Mouse (Mus musculus): ENCODE measurements around the gene Mcrip1. TPM values are rescaled to one million over a fixed set of nuclear protein-coding genes. Genes with fewer than 3 reads are reported as not detected.
"Not testable (repeated sequence)": the region's sequence is repeated elsewhere in the genome, so short reads cannot be mapped to it uniquely, and the experiment has no call there.

Gene Mcrip1
- total RNA-seq (2021): 10 to 100 TPM; 18.4 to 22.7 TPM
- long read RNA-seq, experiment 1, transcript Mcrip1-201 (5 exons, 1,205 nt): major isoform, 41 of 46 reads
- long read RNA-seq, experiment 1, partial matches to known transcripts: 0 of 46 reads
- long read RNA-seq, experiment 1, other reads (novel, unspliced or antisense): 4 of 46 reads
- long read RNA-seq, experiment 2, transcript Mcrip1-201 (5 exons, 1,205 nt): major isoform, 37 of 43 reads
- long read RNA-seq, experiment 2, partial matches to known transcripts: 2 of 43 reads
- long read RNA-seq, experiment 2, other reads (novel, unspliced or antisense): 4 of 43 reads

DNA sequence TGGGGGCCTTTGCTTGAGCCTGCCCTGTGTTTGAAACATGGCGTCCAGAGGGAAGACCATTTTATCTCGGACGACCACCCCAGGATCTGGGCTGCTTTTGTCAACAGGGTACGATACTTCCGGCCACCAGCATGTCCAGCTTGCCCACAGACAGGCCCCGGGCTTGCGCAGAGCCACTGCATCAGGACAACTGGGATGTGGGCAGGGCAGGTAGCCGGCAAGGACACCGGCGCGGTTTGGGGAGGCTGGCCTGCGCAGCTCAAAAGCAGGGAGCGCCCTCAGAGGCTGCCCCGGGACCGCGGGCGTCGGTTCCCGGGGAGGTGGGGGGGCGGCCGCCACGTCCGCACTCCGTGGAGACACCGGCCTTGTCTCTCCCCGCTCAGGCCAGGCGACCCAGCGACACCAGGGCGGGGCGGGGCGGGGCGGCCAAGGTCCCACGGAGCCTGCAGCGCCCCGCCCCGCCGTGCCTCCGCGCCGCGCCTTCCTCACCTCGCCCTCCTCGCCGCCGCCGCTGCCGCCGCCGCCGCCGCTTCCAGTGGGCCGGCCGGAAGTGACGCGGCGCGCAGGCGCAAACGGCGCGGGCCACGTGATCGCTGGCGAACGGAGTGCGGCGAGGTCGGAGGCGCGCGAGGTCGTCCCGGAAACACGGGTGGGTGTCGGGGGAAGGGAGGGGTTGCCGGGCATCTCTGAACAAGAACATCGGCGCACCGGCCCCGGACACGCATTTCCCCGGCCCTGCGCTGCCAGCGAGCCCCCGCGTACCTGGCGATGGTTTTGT lies at the start of gene Mcrip1:
TSS of gene Mcrip1 (minus strand) at position 560 of the 778 bp plus-strand sequence.
- DNase-seq (ENCODE audit: low spot score): peak; percentile 94

DNA sequence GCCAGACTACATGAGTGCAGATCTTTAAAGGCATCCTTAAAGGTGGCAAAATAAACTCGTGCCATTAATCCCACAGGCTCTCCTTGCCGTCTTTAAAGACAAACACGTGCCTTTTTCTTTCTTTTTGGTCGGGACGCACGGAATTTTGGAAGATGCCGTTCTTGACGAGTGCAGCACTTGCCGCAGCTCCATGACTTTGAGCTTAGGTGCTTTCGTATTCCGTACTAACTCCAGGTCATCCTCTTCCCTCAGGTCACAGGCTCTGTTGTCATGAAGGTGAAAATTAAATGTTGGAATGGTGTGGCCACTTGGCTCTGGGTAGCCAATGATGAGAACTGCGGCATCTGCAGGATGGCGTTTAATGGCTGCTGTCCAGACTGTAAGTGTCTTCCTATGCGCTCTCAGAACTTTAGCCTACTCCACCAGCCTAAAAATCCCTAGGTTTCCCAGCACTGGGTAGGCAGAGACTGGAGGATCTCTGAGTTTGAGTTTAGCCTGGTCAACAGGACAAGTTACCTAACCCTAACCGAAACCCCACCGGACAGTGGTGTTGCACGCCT lies 49.5 kb upstream of the Mcrip1 start:
- DNase-seq (ENCODE audit: low spot score): no peak

DNA sequence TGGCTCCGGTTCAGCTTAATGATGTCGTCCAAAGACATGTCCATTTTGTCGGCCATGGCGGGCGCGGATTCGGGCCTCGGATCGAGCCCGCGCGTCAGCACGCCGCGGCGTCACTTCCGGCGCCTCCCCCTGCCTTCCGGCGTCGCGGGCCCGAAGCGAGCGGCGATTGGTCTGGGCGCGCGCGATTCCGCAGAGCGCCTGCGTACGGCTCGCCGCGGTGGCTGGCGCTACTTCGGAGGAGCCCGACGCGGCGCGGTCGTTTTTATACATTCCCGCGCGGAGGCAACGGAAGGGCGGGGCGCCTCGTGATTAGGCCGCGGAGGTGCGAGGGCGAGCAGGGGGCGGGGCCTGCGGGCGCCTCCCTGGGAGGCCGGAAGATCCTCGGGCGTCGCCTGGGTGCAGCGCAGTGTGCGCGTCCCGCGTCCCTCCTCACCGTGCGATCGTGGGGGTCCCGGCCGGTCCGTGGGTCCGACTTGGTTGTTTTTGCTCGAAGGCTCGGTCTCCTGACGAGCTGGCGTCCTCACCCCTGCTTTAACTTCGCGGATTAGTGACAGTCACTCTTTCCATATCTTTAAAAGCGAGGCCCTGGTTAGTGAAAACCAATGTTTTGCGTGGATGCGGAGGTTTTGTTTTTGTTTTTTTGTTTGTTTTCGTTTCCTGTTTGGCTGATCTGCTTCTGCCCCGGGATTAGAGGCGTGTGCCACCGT lies 48.9 kb upstream of the Mcrip1 start, which contains the start of the genes Alyref and Anapc11:
TSS of gene Alyref (minus strand) at position 83 of the 707 bp plus-strand sequence.
TSS of gene Anapc11 (plus strand) at position 139 of the 707 bp plus-strand sequence.
- DNase-seq (ENCODE audit: low spot score): peak; percentile 92

DNA sequence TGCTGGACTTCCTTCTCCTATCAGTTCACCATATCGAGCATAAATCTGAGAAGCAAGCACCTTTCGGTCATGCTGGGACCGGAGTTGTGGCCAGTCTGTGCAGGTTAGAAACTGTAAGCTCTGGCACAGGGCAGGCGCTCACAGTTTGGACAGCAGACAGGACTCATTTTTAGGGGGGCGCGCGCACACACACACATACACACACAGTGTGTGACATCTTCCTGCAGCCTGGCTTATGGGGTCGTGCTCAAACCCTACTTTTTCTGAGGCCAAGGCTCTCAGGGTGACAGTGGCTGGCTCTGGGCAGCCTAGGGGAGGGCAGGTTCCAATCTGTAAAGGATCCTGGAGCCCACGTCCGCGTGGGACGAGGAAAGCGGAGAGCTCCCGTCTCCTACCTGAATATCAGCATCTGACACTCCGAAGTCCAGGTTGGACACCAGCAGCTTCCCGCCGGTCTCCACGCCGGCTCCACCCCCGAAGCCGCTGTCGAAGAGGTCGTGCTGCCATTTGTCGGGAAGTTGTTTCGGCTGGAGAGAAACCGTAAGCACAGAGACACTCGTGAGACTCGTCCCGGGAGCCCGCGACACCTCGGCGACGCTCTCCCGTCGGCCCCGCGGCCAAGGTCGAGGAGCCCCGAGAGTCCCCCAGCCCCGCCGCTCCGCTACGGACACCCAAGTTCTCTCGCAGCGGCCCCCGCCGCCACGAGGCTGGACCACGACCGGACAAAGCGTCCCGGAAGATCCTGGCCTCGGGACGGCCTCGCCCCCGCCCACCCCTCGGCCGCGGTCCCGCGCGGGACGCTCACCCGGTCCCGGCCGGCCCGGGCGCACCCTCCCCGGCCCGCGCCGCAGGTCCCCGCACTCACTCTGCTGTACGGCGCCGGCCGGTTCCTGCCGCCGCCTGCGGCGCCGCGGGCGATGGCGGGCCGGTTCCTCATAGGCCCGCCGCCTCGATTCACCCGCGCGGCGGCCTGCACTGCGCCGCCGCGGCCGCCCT lies 48.0 kb upstream of the Mcrip1 start:
- DNase-seq (ENCODE audit: low spot score): no peak

DNA sequence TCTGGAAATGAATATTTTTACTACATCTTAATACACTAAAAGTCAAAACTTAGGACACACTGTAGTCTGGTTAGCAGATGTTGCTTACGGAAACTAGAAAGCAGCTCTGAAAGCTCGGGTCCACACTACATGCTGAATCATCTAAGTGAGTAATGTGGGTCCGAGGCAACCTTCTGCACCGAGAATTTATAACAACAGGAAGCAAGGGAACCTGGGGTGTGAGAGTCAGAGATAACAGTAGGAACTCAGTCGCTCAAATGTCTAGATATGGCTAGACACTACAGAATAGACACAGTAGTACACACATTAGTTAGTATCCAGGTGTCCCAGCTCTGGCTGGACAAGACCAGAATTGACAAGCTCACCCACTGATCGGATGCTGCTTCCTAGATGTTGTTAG lies 39.0 kb upstream of the Mcrip1 start:
- DNase-seq (ENCODE audit: low spot score): no peak

DNA sequence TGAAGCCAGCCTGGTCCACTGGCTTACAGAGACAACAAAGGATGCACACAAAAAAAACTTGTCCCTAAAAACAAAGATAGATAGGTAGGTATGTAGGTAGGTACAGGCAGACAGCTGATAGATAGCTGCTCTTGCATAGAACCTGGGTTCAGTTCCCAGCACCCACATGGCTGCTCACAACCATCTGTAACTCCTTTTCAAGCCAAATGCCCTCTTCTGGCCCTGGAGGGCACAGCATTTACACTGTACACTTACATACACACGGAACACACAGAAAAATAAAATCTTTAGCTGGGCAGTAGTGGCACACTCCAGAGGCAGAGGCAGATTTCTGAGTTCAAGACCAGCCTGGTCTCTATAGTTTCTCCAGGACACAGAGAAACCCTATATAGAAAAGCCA lies 34.4 kb upstream of the Mcrip1 start:
- no peak for DNase-seq (ENCODE audit: low spot score)

DNA sequence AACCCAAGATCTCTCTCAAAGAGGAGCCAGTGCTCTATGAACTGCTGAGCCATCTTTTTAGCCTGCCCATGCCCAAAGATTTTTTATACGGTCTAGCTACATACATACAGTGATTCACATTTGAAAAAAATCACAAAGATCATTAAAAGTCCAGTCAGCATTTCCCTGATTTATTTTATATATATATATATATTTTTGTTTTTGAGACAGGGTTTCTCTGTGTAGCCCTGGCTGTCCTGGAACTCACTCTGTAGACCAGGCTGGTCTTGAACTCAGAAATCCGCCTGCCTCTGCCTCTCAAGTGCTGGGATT lies 33.4 kb upstream of the Mcrip1 start:
- DNase-seq (ENCODE audit: low spot score): not testable (repeated sequence)

DNA sequence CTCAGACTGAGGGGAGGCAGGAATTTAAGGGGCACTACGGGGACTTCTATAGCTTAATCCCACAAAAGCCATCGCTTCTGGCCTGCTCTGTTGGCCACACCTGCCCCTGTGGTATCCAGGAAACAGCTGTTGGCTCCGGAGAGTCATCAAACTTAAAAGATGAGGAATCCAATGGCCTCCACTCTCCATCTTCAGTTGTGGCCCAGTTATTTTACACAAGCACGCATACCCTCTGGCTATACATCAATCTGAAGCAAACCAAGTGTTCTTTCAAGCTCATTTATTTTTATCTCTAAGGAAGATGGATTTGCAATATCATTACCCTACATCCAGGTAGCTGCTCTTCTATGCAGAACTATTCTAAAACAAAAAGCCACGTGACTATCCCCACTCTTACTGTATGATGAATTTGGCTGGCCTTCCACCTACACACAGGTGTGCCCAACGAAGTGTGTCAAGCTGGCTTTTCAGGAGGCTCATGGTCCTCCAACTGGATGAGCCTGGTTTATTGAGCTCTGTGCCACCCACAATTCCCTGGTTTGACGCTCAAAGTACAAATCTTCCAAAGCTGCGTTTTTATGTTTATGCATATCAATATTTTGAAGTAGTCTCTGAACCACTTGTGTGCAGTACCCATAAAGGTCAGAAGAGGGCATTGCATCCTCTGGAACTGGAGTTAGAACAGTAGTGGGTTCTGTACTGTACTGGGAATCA lies 32.9 kb upstream of the Mcrip1 start:
- DNase-seq (ENCODE audit: low spot score): no peak

DNA sequence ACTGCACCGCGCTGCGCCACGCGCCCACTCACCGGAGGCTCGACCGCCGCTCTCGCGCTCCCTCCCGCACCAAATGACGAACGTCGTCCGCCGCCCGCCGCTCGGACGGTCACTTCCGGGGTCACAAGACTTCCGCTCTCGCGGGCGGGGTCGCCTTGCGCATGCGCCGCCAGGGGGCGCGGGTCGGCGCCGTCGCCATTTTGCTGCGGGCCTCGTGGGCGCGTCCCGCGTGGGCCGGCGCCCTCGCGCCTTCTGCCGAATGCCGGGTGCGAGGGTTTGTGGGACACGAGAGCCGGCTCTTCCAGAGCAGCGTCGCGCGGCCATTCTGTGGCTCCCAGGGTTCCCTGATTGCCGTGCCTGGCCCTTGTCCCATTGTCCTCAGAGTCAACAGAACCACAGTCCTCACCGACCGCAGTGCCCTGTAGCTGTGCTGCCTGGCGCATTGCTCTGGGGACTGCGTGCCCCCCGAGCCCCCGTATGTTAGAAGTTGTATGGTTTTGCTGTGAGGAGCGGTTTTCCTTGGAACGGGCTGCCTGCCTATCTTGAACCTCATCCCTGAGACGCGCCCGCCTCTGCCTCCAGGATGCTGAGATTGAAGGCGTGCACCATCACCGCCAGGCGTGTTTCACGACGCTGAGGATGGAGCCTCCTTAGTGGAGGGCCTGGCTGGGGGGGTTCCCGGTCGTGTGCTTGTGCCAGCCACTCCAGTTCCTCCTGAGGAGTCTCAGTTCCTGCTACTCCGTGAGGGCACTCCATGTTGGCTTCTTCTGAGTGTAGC lies 32.2 kb upstream of the Mcrip1 start, which contains the start of gene Arhgdia:
TSS of gene Arhgdia (minus strand) at position 135 of the 778 bp plus-strand sequence.
- peak; percentile 88 for DNase-seq (ENCODE audit: low spot score)

DNA sequence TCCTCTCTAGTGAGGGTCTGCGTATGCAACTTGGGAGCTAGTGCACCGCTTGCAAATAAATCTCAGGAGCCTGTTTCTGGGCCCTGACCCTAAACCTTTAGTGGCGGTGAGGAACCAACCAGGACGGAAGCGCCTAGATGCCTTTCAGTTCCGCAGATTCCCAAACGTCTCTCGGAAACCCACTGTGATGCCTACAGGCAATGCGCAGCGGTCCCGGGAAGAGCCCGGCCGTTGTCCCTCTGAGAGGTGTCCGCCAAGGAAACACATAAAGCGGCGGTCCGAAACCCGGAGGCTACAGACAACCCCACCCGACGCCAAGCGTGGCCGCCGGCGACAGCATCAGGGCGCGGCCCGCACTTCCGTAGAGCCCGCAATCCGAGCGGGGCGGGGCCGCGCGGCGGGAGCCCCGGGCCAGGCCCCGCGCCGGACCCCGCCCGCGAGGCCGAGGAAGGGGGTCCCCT lies 31.4 kb upstream of the Mcrip1 start:
- DNase-seq (ENCODE audit: low spot score): no peak

DNA sequence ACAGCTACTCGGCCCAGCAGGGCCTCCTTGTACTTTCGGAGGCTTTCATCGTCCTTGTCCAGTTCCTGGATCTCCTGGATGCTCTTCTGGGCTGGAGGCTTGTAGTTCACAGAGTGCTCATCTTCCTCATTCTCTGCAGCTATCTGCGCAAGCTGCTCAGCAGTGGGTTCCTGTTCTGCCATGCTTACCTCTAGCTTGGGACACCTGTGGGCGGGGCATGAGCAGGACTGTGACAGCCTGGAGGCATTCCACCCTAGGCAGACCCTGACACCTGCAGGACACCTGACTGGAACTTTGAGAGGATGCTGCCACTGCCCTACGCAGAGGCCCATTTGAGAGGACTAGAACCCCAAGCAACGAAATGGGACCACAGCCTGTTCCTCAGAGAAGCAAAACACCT lies 30.7 kb upstream of the Mcrip1 start:
- no peak for DNase-seq (ENCODE audit: low spot score)

DNA sequence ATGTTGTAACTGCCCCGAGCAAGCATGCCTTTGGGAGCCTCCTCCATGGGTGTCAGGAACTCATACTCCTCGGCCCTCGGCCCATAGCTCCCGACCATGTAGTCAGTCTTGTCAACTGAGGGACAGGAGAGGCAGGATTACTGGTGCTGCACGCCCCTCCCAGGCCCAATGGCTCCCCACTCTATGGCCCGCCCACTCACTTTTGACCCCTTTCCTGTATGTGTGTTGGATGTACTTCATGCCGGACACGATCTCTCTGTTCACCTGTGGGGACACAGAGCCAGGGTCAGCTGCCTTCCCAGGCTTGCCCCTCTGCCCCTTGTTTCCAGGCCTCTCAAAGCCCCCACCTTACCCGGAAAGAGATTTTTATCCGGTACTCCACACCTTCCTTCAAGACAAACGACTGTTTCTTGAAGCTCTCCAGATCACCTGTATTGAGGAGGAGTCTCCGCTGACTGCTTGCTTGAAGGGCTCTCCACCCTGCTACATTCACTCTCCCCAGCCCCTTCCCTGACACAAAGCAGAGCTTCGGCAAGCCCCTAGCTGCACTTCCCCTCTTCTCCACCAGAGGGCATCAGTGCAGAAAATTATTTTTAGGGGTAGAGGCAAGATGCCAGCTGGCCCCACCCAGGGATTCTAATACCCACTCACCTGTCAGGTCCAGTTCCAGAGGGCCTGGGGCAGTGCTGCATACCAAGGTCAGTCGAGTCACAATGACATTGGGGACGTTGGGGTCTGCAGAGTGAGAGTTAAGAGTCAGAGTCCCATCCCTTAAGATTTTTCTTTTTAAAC lies 30.0 kb upstream of the Mcrip1 start:
- peak; percentile 83 for DNase-seq (ENCODE audit: low spot score)

DNA sequence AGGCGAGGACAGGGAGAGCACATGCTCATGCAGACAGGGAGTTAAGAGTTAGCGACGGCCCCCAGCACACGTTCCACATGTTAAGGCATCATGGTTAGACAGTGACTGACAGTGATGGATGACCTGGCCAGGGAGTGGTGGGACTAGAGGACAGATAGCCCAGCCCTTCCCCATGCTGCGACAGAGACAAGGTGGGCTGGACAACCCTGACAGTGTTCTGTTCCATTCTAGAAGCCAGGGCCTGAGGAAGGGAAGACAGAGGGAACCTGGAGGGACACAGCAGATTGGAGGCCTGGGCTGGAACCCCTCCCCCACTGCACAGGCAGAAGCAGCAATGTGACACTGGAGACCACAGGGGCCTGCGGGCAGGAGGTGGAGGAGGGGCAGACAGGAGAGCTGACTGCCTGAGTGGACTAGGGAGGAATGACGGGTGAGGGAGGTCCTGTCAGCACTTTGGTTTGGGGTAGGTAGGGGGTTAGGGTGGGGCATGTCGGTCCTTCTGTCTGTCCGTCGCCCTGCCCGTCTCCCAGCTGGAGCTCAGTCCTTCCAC lies 29.2 kb upstream of the Mcrip1 start:
- DNase-seq (ENCODE audit: low spot score): no peak

DNA sequence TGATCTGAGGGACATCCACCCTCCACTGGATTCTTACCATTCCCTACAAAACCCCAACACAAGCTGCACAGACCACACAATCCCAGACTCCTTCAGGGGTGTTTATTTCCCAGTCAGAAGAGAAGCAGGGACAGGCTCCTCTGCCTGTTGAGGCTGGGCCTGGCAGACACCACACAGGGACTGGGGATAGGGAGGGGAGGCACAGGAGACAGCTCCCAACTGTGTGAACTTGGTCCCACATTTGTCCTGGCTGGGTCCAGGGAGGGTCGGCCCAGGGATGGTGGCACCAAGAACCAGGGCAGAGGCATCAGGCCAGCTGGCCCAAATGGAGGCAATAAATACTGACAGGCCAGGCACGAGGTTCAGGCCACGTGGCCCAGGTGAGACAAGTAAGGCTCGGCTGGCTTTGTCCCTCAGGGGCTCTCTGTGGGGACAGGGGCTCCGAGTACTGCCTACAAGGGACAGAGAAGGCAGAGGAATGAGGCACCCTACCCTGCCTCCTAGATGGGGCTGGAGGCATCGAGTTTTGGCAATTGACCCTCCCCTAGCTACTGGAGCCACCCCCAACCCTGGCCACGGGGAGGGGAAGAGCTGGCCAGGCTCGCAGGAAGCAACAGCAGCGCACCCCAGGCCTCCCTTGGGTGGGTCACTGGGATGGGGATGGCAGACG lies 28.6 kb upstream of the Mcrip1 start:
- DNase-seq (ENCODE audit: low spot score): no peak

DNA sequence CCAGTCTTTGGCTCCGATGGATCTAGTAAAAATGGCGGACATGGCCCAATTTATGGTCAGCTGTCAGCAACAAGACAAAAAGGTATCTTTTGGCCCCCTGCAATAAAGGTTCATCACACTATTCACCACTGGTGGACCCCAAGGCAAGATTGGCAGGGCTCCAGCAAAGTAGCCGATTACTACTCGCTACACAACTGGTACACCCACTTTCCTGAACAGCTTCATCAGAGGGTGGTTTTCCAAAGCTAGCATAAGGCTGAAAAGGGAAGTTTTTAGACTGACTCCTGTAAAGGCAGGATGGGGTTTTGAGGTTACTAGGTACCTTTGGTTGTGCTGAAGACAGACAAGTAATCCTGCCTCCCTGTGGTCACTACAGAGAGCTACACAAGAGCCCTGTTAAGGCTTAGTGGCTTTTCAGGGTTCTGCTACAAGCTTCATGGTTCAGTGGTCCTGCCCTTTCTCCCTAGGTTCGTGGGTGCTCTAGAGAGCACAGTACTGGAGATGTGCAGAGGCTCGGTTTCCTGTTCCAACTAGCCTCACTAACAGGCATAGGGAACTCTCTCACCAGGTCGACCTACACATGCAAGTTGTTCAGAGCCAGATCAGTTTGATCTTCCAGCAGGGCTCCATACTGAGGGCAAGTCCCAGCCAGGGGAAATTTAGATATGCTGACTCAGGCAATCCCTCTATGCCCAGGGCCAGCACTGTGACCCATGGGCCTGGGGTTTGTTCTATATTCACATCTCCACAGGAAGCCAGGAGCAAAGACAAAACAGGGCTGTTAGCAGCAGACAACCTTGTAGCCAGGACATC lies 27.9 kb upstream of the Mcrip1 start:
- DNase-seq (ENCODE audit: low spot score): no peak

DNA sequence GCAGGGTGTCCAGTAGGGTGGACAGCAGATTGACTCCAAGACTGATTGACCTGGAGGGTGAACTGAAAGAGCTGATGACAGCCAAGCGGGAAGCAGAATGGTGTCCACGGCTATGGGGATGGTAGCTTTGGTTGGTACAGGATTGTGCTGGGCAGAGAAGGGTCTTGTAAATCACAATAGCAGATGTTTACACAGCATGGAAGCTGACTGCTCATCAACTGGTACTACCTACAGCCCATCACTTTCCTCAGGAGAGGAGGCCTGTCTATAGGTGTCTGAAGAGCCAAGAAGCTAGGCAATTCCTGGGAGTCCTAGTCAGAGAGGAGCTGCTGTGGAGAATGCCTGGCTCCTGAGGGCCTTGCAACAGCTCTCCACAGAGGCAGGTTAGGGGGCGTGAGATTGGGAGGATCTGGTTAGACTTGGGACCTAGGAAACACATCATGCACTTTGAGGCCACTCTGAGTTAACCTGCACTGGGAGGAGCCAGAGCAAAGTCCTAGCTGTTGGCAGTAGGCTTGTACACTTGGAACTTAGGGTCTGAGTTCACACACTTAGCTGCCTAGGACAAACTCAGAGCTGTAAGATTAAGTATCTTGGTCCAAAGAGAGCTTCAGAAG lies 26.9 kb upstream of the Mcrip1 start:
- no peak for DNase-seq (ENCODE audit: low spot score)

All from gastrocnemius, adult 18-20 months (tissue).